Mouse (Mus musculus) embryonic facial prominence, embryonic 13.5 days (tissue): ENCODE measurements at regions not wholly inside any gene's neighbourhood (a gene's known extent, or its start where the extent isn't known, plus 50 kb on each side); places are given as distances from the start of the nearest gene placed in this dataset.
A peak's percentile ranks its signal among the peaks of the same experiment; 100 is the strongest.

ENCODE experiments used
- ATAC-seq: fragments of 200-750 bp; cut with Nextera tagmentation; 2 replicates; pipeline ENCODE4 v1.8.0; 2017; ENCODE audit warnings: low read depth; ENCODE audit not compliant: insufficient number of reproducible peaks, insufficient read depth, low FRiP score, low TSS enrichment
- H3K27ac ChIP-seq: fragments of 300-500 bp; sonication (generic); 2 replicates; pipeline ENCODE4 v1.5.1; 2015; ENCODE audit warnings: moderate library complexity, mild to moderate bottlenecking, inconsistent platforms
- H3K27me3 ChIP-seq: fragments of 300-500 bp; sonication (generic); 2 replicates; pipeline ENCODE4 v1.6.1; 2015; ENCODE audit warnings: mild to moderate bottlenecking, inconsistent platforms
- H3K36me3 ChIP-seq: fragments of 300-500 bp; sonication (generic); 2 replicates; pipeline ENCODE4 v1.6.1; 2015; ENCODE audit warnings: mild to moderate bottlenecking, inconsistent platforms
- H3K4me1 ChIP-seq: fragments of 300-500 bp; sonication (generic); 2 replicates; pipeline ENCODE4 v1.6.1; 2015; ENCODE audit warnings: inconsistent platforms
- H3K4me2 ChIP-seq: fragments of 300-500 bp; sonication (generic); 2 replicates; pipeline ENCODE4 v1.6.1; 2015; ENCODE audit warnings: moderate library complexity, mild to moderate bottlenecking, inconsistent platforms
- H3K4me3 ChIP-seq: fragments of 300-500 bp; sonication (generic); 2 replicates; pipeline ENCODE4 v1.5.1; 2015; ENCODE audit warnings: mild to moderate bottlenecking, inconsistent platforms
- H3K9ac ChIP-seq: fragments of 300-500 bp; sonication (generic); 2 replicates; pipeline ENCODE4 v1.6.1; 2015; ENCODE audit warnings: mild to moderate bottlenecking, inconsistent platforms
- H3K9me3 ChIP-seq: fragments of 300-500 bp; sonication (generic); 2 replicates; pipeline ENCODE4 v1.6.1; 2016; ENCODE audit warnings: inconsistent platforms
- whole genome bisulfite sequencing: fragments of 180-500 bp; shearing (Covaris S2); methylation state at CpG from one replicate; pipeline ENCODE4 v1.1.7; 2015; ENCODE audit warnings: mixed read lengths; 5-methylcytosine and 5-hydroxymethylcytosine counted together

DNA sequence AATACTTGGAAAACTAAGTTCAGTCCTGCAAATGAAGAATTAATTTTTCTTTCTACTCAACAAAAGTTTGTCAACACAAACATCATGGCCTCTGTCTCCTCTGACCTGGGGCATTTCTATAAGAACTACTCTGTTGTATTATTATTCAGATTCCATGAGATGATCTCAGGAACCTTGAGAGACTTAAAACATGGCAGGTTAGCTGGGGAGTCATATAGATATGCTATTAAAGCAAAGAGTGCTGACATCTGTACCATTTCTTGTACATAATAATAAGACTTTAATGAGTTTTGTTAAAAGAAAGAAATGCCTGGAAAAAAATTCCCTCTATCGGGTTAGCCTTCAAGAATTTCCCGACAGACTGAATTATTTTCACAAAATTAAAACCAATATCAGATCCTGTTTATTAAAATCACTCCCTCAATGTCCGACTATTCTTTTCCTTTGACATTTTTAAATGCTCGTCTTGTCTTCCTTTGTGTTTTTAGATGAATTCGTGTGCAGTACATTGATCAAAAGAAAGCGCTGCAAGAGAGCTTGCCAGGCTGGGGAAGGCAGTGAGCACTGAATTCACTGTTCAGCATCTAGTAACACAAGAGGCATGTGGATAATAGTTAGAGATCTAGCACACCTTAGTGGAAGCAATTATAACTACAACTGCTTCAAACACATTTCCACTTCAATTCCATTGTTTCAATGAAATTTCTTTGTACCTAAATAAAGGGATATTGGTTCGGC, 145.0 kb upstream of the Cxadr start:
- no peak for ATAC-seq
- WGBS = 28% methylated on average over 7 of the region's 7 CpGs
- H3K4me1 ChIP-seq = no peaks in the 10 kb centered on the region
- no peaks in the 10 kb centered on the region for H3K36me3 ChIP-seq
- H3K27me3 ChIP-seq = no peaks in the 10 kb centered on the region
- H3K9ac ChIP-seq = no peak overlapping the region
- no peak overlapping the region for H3K4me3 ChIP-seq
- peak overlapping the region; percentile 30; the same call in 1 of the 2 replicates for H3K4me2 ChIP-seq
- no peak overlapping the region; the same call in 1 of the 2 replicates for H3K27ac ChIP-seq
- no peaks in the 10 kb centered on the region for H3K9me3 ChIP-seq

DNA sequence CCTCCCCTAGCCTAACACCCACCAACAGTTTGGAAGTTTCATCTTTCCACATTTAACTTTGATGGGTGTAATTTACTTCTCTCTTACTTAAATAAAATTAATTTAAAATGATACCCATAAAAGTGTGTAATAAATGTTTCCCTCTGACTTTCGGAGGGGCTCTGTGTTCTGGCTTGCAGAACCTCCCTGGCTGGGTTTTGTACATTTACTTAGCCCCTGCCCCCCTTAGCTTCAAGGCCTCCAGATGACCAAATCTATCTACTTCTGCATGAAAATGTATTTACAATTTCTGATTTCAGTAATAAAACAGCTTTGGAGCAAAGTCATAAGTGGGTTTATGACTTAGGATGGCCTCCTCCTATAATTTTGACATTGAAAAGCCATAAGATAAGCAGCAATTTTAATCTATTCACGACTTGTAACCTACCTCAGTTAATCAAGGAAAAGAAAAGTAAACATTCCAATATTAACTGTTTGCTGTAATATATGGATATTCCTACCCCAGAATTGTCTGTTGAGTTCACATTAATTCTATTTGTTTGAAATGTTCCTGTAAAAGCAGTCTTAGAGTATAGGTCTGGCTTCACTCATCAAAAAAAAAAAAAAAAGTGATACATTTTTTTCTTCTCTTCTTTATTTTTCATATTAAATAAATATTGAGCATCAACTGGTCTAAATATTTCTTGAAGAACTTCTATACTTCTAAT, 147.2 kb upstream of the Cxadr start:
- H3K27me3 ChIP-seq = no peaks in the 10 kb centered on the region
- WGBS = 69% methylated on average over 2 of the region's 2 CpGs
- H3K4me3 ChIP-seq = no peak overlapping the region
- ATAC-seq = no peak
- no peaks in the 10 kb centered on the region for H3K4me1 ChIP-seq
- no peak overlapping the region for H3K4me2 ChIP-seq
- H3K9me3 ChIP-seq = no peaks in the 10 kb centered on the region
- H3K36me3 ChIP-seq = no peaks in the 10 kb centered on the region
- no peak overlapping the region for H3K27ac ChIP-seq
- H3K9ac ChIP-seq = no peak overlapping the region

DNA sequence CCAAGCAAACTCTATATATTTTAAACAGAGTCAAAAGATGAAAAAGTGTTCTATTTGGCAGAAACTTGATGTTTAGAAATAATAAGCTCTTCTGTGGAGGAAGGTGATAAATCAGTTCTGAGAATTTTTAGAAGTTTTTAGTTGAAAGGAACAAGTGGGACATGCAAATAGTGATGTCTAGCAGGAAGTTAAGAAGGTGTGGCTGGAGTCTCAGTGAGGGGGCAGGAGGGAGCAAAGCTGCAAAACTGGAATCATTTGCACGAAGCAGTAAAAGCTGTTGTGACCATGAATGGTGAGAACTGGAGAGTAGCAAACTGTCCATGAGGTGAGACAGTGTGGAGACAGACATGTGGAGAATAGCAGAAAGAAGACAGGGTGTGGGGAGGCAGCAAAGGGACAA, 157.1 kb upstream of the Cxadr start:
- H3K4me2 ChIP-seq = no peak overlapping the region
- no peaks in the 10 kb centered on the region for H3K4me1 ChIP-seq
- H3K36me3 ChIP-seq = no peaks in the 10 kb centered on the region
- no peak overlapping the region for H3K9ac ChIP-seq
- H3K27ac ChIP-seq = no peak overlapping the region
- no peaks in the 10 kb centered on the region; the same call in 1 of the 2 replicates for H3K9me3 ChIP-seq
- H3K27me3 ChIP-seq = no peaks in the 10 kb centered on the region
- no peak overlapping the region for H3K4me3 ChIP-seq
- WGBS = 68% methylated on average over 1 of the region's 1 CpGs
- no peak for ATAC-seq

DNA sequence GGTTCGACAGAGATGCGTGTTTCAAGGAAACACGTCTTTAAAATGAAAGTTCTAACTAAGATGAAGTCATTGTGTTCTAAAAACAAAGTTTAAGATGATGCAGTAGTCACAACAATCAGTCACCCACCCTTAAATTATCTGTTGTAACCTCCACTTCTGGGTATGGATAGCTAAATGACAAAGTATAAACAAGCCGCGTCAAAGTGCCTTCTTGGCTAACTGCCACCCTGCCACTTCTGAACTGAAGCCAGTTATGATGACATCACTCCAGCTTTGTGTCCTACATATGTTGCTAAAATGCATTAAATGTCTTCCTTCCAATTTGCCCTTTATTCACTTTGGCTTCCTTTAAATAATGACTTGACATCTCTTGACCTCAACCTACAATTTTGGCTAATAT, 165.8 kb upstream of the Cxadr start:
- Histone ChIP-seq H3K36me3 (no peaks in the 10 kb centered on the region), H3K27ac (no peak overlapping the region), H3K9ac (no peak overlapping the region), H3K4me3 (no peak overlapping the region), H3K4me1 (no peaks in the 10 kb centered on the region), H3K4me2 (no peak overlapping the region), H3K9me3 (peaks cover 4% of the 10 kb centered on the region; the same call in 1 of the 2 replicates), H3K27me3 (no peaks in the 10 kb centered on the region)
- no peak for ATAC-seq
- 84% methylated on average over 5 of the region's 5 CpGs for WGBS

DNA sequence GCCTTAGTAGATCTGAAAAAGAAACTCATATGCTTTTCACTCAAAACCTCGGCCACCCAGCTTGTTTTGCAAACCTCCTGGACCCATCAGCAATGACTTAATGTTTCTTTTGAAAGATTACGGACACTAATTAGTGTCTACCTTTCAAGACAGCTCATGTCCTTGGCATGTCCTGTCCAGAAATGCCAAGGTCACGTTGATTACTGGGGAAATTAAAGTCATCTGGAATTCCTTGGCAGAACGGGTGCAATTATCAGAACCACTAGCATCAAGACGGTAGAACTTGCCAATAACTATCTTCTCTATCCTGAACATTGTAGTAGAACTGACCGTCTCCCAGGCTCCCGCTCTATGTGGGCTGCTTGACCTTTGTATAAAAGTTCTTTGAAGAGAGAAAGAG, 166.8 kb upstream of the Cxadr start:
- Histone ChIP-seq H3K4me2 (no peak overlapping the region), H3K4me1 (no peaks in the 10 kb centered on the region), H3K9ac (no peak overlapping the region), H3K36me3 (no peaks in the 10 kb centered on the region), H3K27me3 (no peaks in the 10 kb centered on the region), H3K4me3 (no peak overlapping the region), H3K27ac (no peak overlapping the region), H3K9me3 (peaks cover 4% of the 10 kb centered on the region; the same call in 1 of the 2 replicates)
- no peak for ATAC-seq
- 66% methylated on average over 7 of the region's 7 CpGs for WGBS

DNA sequence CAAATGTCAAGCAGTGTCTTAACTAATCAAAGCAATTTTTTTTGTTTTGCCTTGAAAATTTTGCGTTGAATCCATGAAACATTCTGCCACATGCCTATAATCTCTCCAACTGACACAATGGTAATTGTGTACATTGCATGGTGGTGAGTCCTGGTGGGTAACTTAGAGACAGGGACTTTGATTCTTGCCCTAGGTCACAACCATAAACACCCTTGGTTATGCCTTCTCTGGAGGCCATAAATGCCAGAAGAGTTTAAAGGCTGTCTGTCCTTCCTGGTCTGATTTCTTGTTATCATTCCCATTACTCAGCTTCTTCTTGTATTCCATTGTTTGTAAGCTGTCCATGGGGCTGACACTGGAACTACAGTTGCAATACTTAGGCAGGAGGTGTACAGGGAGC, 179.6 kb upstream of the Cxadr start:
- Histone ChIP-seq H3K4me2 (no peak overlapping the region), H3K4me1 (no peaks in the 10 kb centered on the region), H3K9ac (no peak overlapping the region), H3K27me3 (no peaks in the 10 kb centered on the region), H3K27ac (no peak overlapping the region), H3K9me3 (no peaks in the 10 kb centered on the region), H3K4me3 (no peak overlapping the region), H3K36me3 (no peaks in the 10 kb centered on the region)
- no peak for ATAC-seq
- 74% methylated on average over 1 of the region's 1 CpGs for WGBS

DNA sequence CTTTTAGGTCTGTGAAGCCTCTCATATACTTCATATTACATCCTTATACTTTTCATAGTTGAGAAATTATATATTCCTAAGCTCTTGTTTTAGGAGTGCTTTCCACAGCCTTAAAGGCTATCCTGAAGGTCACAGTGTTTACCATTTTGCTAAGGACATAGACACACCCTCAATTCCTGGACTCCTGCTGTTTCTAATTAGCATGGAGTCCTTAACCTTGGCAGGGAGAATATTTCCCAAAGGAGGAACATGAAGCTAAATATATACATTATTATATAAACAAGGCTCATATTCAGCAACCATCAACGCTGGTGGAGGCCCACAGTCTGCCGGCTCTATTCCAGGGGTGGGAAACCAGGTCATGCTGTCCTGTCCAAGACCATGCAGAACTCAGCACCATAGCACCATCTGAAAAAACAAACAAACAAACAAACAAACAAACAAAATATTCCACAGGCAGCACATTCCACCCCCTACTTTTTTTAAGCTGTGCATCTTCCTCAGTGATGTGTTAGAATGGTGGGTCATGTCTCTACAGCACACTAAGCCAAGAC, 180.9 kb upstream of the Cxadr start:
- H3K9me3 ChIP-seq = no peaks in the 10 kb centered on the region
- no peak overlapping the region for H3K4me2 ChIP-seq
- no peak overlapping the region for H3K4me3 ChIP-seq
- H3K27me3 ChIP-seq = no peaks in the 10 kb centered on the region
- no peak for ATAC-seq
- H3K9ac ChIP-seq = no peak overlapping the region
- no peaks in the 10 kb centered on the region for H3K36me3 ChIP-seq
- WGBS = 44% methylated on average over 2 of the region's 2 CpGs
- no peak overlapping the region for H3K27ac ChIP-seq
- no peaks in the 10 kb centered on the region for H3K4me1 ChIP-seq

DNA sequence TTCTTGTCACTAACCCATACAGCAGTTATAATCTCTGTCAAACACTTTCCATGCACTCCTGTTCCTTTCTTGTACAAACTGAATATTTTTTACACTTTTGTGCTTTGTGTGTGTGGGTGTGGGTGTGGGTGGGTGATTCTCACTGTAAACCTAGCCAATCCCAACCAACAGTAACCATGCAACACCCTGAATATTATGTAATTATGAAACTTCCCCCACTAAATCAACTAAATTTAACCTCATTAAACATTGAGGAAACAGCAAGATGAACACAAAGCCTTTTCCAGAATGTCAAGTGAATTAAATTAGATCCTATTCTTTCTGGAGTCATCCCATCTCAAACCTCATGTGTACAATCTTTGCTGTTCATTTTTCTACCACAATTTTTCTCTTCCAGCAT, 197.0 kb upstream of the Cxadr start:
- no peak for ATAC-seq
- H3K4me3 ChIP-seq = no peak overlapping the region
- peaks cover 22% of the 10 kb centered on the region for H3K4me1 ChIP-seq

DNA sequence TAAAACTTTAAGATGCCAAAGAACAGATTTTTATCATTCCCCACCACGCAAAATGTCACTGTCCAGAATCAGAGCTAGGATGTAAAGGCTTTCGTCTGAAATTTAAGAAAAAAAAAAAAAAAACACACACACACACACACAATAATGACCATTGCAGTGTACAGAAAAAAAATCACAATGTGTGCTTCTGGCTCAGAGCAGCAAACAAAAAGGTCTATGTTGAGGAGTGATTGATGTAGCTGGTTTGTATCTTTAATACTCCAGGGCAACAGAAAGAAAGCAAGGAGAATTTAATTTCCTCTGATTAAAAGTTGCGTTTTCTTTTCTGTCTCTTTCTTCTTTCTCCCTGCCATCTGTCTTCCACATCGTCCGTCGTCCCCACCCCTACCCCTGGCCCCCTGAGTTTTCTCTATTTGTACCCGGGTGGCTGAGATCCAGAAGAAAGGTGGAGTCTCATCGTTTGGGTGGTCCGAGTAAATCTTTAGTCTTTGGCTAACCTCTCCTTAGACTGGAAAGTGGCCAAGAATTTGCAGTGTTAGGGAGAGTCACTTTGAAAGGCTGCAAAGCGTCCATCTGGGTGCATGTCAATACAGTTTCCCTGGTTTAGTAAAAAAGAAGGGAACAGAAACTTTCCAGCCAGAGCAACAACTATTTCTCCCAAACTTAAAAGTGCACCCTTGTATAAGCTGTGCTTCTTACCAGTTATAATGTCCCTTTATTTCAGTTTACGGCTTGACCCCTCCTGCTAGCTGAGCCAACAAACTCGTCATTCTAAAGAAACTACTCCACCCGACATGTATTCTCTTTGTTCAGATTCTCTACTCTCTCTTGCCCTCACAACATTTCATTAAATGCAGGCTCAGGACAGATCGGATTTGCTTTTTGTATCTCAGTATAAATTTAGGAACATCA, 199.6 kb upstream of the Cxadr start:
- Histone ChIP-seq H3K9ac (0 out of 2 replicates have a peak overlapping the region, but pooled peaks have one; percentile 32), H3K36me3 (no peaks in the 10 kb centered on the region), H3K27me3 (no peaks in the 10 kb centered on the region), H3K4me2 (peak overlapping the region; percentile 41), H3K27ac (peak overlapping the region; percentile 74), H3K4me1 (peaks cover 27% of the 10 kb centered on the region), H3K4me3 (0 out of 2 replicates have a peak overlapping the region, but pooled peaks have one; percentile 1), H3K9me3 (no peaks in the 10 kb centered on the region)
- 18% methylated on average over 14 of the region's 14 CpGs for WGBS
- no peak for ATAC-seq

More for the DNA sequence above, 197.0 kb upstream of the Cxadr start:
- H3K4me2 ChIP-seq = no peak overlapping the region
- H3K9me3 ChIP-seq = no peaks in the 10 kb centered on the region
- H3K9ac ChIP-seq = no peak overlapping the region
- no peaks in the 10 kb centered on the region for H3K27me3 ChIP-seq
- H3K36me3 ChIP-seq = no peaks in the 10 kb centered on the region
- no peak overlapping the region for H3K27ac ChIP-seq

DNA sequence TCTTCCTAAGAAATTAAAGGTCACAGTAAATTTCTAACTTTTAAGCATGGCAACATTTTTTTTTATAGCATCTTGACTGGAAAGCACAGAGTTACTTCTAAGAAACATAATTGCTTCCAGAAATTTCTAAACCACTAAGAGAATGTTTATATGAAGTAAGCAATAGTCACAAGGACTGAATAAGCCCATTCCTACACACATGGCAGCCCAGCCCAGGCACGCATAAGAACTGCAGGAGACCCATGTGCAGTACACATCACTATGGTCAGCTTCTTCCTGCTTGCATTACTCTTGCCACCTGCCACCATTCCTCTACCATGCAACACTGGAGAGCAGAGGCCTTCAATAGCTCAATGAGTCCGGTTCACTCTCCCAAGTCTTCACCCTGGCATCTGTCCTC, 201.4 kb upstream of the Cxadr start:
- Histone ChIP-seq H3K27ac (peak overlapping the region; percentile 72), H3K4me1 (peaks cover 27% of the 10 kb centered on the region), H3K27me3 (no peaks in the 10 kb centered on the region), H3K9me3 (no peaks in the 10 kb centered on the region), H3K4me3 (no peak overlapping the region), H3K4me2 (no peak overlapping the region), H3K9ac (no peak overlapping the region), H3K36me3 (no peaks in the 10 kb centered on the region)
- 68% methylated on average over 2 of the region's 2 CpGs for WGBS
- ATAC-seq = no peak

DNA sequence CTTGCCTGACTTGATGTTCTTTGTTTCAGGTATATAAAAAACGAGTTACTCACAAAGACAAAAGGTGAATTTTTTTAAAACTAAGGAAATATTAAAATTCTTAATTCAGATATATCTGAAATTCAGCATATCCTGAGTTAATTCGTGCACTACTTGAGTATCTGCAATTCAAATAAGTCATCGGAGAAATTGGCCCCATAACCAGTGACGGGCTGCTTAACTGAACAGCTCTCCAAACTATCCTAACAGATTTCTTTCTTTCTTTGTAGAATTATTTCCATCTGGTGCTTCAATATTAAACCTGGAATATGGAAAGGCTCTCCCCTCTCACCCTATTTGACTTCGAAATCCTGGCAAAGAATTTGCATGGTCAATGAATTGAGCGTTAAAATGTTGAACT, 202.2 kb upstream of the Cxadr start:
- Histone ChIP-seq H3K4me1 (peaks cover 27% of the 10 kb centered on the region), H3K9me3 (no peaks in the 10 kb centered on the region), H3K4me3 (no peak overlapping the region), H3K4me2 (no peak overlapping the region), H3K27ac (no peak overlapping the region), H3K27me3 (no peaks in the 10 kb centered on the region), H3K36me3 (no peaks in the 10 kb centered on the region), H3K9ac (no peak overlapping the region)
- 47% methylated on average over 6 of the region's 6 CpGs for WGBS
- no peak for ATAC-seq
